ENCODE assay signal across 16 mouse cellular contexts in genomic region chr11:106744949-106745348, GRCm38 (mm10). TPM values are rescaled to one million over a fixed set of nuclear protein-coding genes. Genes with fewer than 3 reads are reported as not detected.
DNase-seq lines count a peak whose midpoint lies in the region; ATAC-seq and TF ChIP-seq lines count a peak whose summit lies in the region.
"Had no signal": no experiment of that assay in that cellular context is flagged by ENCODE, and none has a peak within 500 bp of the region (broad histone marks: within the 10 kb centered on the region; RNA-seq: fewer than 3 reads in every experiment).

No protein-coding gene starts in this region.

- H3K27ac ChIP-seq in kidney, adult 2 months (ENCODE audit: insufficient read depth, low read depth, low read length), result no peak overlapping the region
- H3K27ac ChIP-seq in midbrain, postnatal 0 days (ENCODE audit: low read depth, low read length), result no peak overlapping the region
- H3K27ac ChIP-seq in midbrain, embryonic 14.5 days (replicated peaks; ENCODE audit: low read depth, low read length), result no peak overlapping the region
- H3K27ac ChIP-seq in forebrain, embryonic 11.5 days (ENCODE audit: low read depth, low read length), result no peak overlapping the region
- H3K27ac ChIP-seq: embryonic facial prominence, embryonic 15.5 days; heart, embryonic 13.5 days; hindbrain, embryonic 12.5 days; liver, embryonic 15.5 days had no signal

- H3K9ac ChIP-seq in midbrain, postnatal 0 days (replicated peaks; ENCODE audit: low read length, poor library complexity, severe bottlenecking), result no peak overlapping the region
- no peak overlapping the region for H3K9ac ChIP-seq in midbrain, embryonic 14.5 days (replicated peaks; ENCODE audit: low read length)
- no peak overlapping the region for H3K9ac ChIP-seq in forebrain, embryonic 11.5 days (ENCODE audit: low read length)
- H3K9ac ChIP-seq: embryonic facial prominence, embryonic 15.5 days; heart, embryonic 13.5 days; hindbrain, embryonic 12.5 days; liver, embryonic 15.5 days had no signal

- TF ChIP-seq POLR2A in kidney, adult 2 months (IDR thresholded peaks at IDR 0.05; ENCODE audit: low read depth, low read length), result no peak

- H3K4me3 ChIP-seq in kidney, adult 2 months (ENCODE audit: insufficient read depth, low read depth, low read length), result no peak overlapping the region
- H3K4me3 ChIP-seq in midbrain, postnatal 0 days (ENCODE audit: low read depth, low read length), result no peak overlapping the region
- no peak overlapping the region for H3K4me3 ChIP-seq in midbrain, embryonic 14.5 days (replicated peaks; ENCODE audit: low read depth, low read length)
- no peak overlapping the region for H3K4me3 ChIP-seq in forebrain, embryonic 11.5 days (ENCODE audit: low read depth, low read length)
- H3K4me3 ChIP-seq: embryonic facial prominence, embryonic 15.5 days; heart, embryonic 13.5 days; hindbrain, embryonic 12.5 days; liver, embryonic 15.5 days had no signal

- WGBS in kidney, adult 2 months, result 95% methylated on average over 5 of the region's 5 CpGs
- 91% methylated on average over 5 of the region's 5 CpGs for WGBS in midbrain, postnatal 0 days
- WGBS in midbrain, embryonic 14.5 days, result 95% methylated on average over 5 of the region's 5 CpGs
- WGBS in forebrain, embryonic 11.5 days, result 86% methylated on average over 5 of the region's 5 CpGs

- H3K36me3 ChIP-seq in kidney, adult 2 months (ENCODE audit: control insufficient read depth, insufficient read depth, low read length), result no peaks in the 10 kb centered on the region
- no peaks in the 10 kb centered on the region for H3K36me3 ChIP-seq in midbrain, postnatal 0 days (ENCODE audit: insufficient read depth, low read length)
- no peaks in the 10 kb centered on the region for H3K36me3 ChIP-seq in midbrain, embryonic 14.5 days (ENCODE audit: control insufficient read depth, insufficient read depth, low read length)
- no peaks in the 10 kb centered on the region for H3K36me3 ChIP-seq in forebrain, embryonic 11.5 days (ENCODE audit: control insufficient read depth, insufficient read depth, low read length)
- H3K36me3 ChIP-seq: embryonic facial prominence, embryonic 15.5 days; heart, embryonic 13.5 days; hindbrain, embryonic 12.5 days; liver, embryonic 15.5 days had no signal

- no peaks in the 10 kb centered on the region for H3K27me3 ChIP-seq in kidney, adult 2 months (replicated peaks; ENCODE audit: control insufficient read depth, insufficient read depth, low read length)
- H3K27me3 ChIP-seq in midbrain, postnatal 0 days (ENCODE audit: insufficient read depth, low read length), result no peaks in the 10 kb centered on the region
- H3K27me3 ChIP-seq in midbrain, embryonic 14.5 days (ENCODE audit: control insufficient read depth, insufficient read depth, low read length), result no peaks in the 10 kb centered on the region
- H3K27me3 ChIP-seq in forebrain, embryonic 11.5 days (ENCODE audit: control insufficient read depth, insufficient read depth, low read length), result no peaks in the 10 kb centered on the region
- H3K27me3 ChIP-seq: embryonic facial prominence, embryonic 15.5 days; heart, embryonic 13.5 days; liver, embryonic 15.5 days had no signal

- no peaks in the 10 kb centered on the region for H3K4me1 ChIP-seq in kidney, adult 2 months (ENCODE audit: control insufficient read depth, insufficient read depth, low read length)
- no peaks in the 10 kb centered on the region for H3K4me1 ChIP-seq in midbrain, postnatal 0 days (ENCODE audit: insufficient read depth, low read length)
- no peaks in the 10 kb centered on the region for H3K4me1 ChIP-seq in midbrain, embryonic 14.5 days (ENCODE audit: control insufficient read depth, insufficient read depth, low read length)
- no peaks in the 10 kb centered on the region for H3K4me1 ChIP-seq in forebrain, embryonic 11.5 days (replicated peaks; ENCODE audit: control insufficient read depth, insufficient read depth, low read length)
- H3K4me1 ChIP-seq: embryonic facial prominence, embryonic 15.5 days; heart, embryonic 13.5 days; liver, embryonic 15.5 days had no signal

- no peaks in the 10 kb centered on the region for H3K9me3 ChIP-seq in midbrain, postnatal 0 days (ENCODE audit: low read length)
- H3K9me3 ChIP-seq in midbrain, embryonic 14.5 days (ENCODE audit: control insufficient read depth, low read length), result 0 out of 2 replicates have a peak, but pooled peaks cover 4% of the 10 kb centered on the region
- H3K9me3 ChIP-seq in forebrain, embryonic 11.5 days (ENCODE audit: control insufficient read depth, low read length), result no peaks in the 10 kb centered on the region; the same call in 1 of the 2 replicates
- H3K9me3 ChIP-seq: embryonic facial prominence, embryonic 15.5 days; liver, embryonic 15.5 days had no signal

- H3K4me2 ChIP-seq in midbrain, postnatal 0 days (ENCODE audit: low read depth, low read length, poor library complexity, severe bottlenecking), result no peak overlapping the region
- no peak overlapping the region for H3K4me2 ChIP-seq in midbrain, embryonic 14.5 days (ENCODE audit: low read length)
- no peak overlapping the region for H3K4me2 ChIP-seq in forebrain, embryonic 11.5 days (ENCODE audit: low read depth, low read length, severe bottlenecking)
- H3K4me2 ChIP-seq: embryonic facial prominence, embryonic 15.5 days; heart, embryonic 13.5 days; hindbrain, embryonic 12.5 days; liver, embryonic 15.5 days had no signal

- peak; percentile 17; the same call in 1 of the 2 replicates for TF ChIP-seq CTCF in kidney, adult 2 months (conservative IDR thresholded peaks at IDR 0.05; ENCODE audit: insufficient read depth, insufficient read length, low read depth, low read length)
- TF ChIP-seq CTCF in midbrain, postnatal 0 days (IDR thresholded peaks at IDR 0.05), result peak; percentile 51

- no peak for ATAC-seq in midbrain, postnatal 0 days (ENCODE audit: low FRiP score)
- no peak for ATAC-seq in midbrain, embryonic 14.5 days (ENCODE audit: low FRiP score, low TSS enrichment)
- no peak for ATAC-seq in forebrain, embryonic 11.5 days (replicated peaks; ENCODE audit: low FRiP score)
- ATAC-seq: forebrain, embryonic 14.5 days had no signal

- no peak for DNase-seq in kidney, adult 2 months
- no peak for DNase-seq in kidney, adult 9 months
- DNase-seq in midbrain, postnatal 0 days (ENCODE audit: low spot score), result no peak
- no peak for DNase-seq in midbrain, embryonic 14.5 days
- peak; percentile 26 for DNase-seq in R1 (ENCODE audit: low read depth, low spot score)
- no peak for DNase-seq in frontal cortex, postnatal 36 days (ENCODE audit: low spot score in 2 of 2)
- no peak for DNase-seq in forebrain, embryonic 11.5 days (ENCODE audit: low spot score)
- DNase-seq: cerebellum, adult 11-12 months; gastrocnemius, postnatal 25 days; kidney, adult 8-10 months had no signal

RNA-seq across cellular contexts. Expression of gene Pecam1, which starts 5.5 kb away (rescaled TPM):
- polyA plus RNA-seq in kidney, adult 2 months (2012; rRNA removed), result 56.8 and 60.4 TPM in 2 replicates
- total RNA-seq in midbrain, postnatal 0 days (2014; rRNA removed), result 17.5 and 18.1 TPM in 2 replicates
- 9.8 and 11.1 TPM in 2 replicates for polyA plus RNA-seq in midbrain, postnatal 0 days (2015; fragmentation: Nextera tagmentation; extraction: Ambion mirVana)
- polyA plus RNA-seq in midbrain, embryonic 14.5 days (2014; fragmentation: Nextera tagmentation; extraction: Ambion mirVana), result 9.7 and 14.8 TPM in 2 replicates
- 15.4 and 18.8 TPM in 2 replicates for polyA plus RNA-seq in forebrain, embryonic 11.5 days (2014; fragmentation: Nextera tagmentation; extraction: Ambion mirVana)

RNA-seq across cellular contexts. Expression of gene Milr1, which starts 6.1 kb away (rescaled TPM):
- 0.27 and 0.66 TPM in 2 replicates for polyA plus RNA-seq in kidney, adult 2 months (2012; rRNA removed)
- total RNA-seq in midbrain, postnatal 0 days (2014; rRNA removed), result 0.66 TPM in 1 of 2 replicates, not detected in the other
- 0.37 and 0.82 TPM in 2 replicates for polyA plus RNA-seq in midbrain, postnatal 0 days (2015; fragmentation: Nextera tagmentation; extraction: Ambion mirVana)
- polyA plus RNA-seq in midbrain, embryonic 14.5 days (2014; fragmentation: Nextera tagmentation; extraction: Ambion mirVana), result 0.20 and 1.4 TPM in 2 replicates
- polyA plus RNA-seq in forebrain, embryonic 11.5 days (2014; fragmentation: Nextera tagmentation; extraction: Ambion mirVana), result 0.63 and 1.3 TPM in 2 replicates
- total RNA-seq: gastrocnemius, postnatal 25 days; left cerebral cortex, postnatal 25 days had no signal

RNA-seq across cellular contexts. Expression of gene Polg2, which starts 34.4 kb away (rescaled TPM):
- 6.3 and 7.2 TPM in 2 replicates for polyA plus RNA-seq in kidney, adult 2 months (2012; rRNA removed)
- 6.6 and 9.8 TPM in 2 replicates for total RNA-seq in midbrain, postnatal 0 days (2014; rRNA removed)
- polyA plus RNA-seq in midbrain, postnatal 0 days (2015; fragmentation: Nextera tagmentation; extraction: Ambion mirVana), result 9.7 and 10.5 TPM in 2 replicates
- 9.4 and 9.5 TPM in 2 replicates for polyA plus RNA-seq in midbrain, embryonic 14.5 days (2014; fragmentation: Nextera tagmentation; extraction: Ambion mirVana)
- 8.9 and 9.1 TPM in 2 replicates for polyA plus RNA-seq in forebrain, embryonic 11.5 days (2014; fragmentation: Nextera tagmentation; extraction: Ambion mirVana)

RNA-seq across cellular contexts. Expression of gene Ddx5, which starts 44.0 kb away (rescaled TPM):
- polyA plus RNA-seq in kidney, adult 2 months (2012; rRNA removed), result 253 and 261 TPM in 2 replicates
- total RNA-seq in midbrain, postnatal 0 days (2014; rRNA removed), result 408 and 459 TPM in 2 replicates
- 260 and 301 TPM in 2 replicates for polyA plus RNA-seq in midbrain, postnatal 0 days (2015; fragmentation: Nextera tagmentation; extraction: Ambion mirVana)
- polyA plus RNA-seq in midbrain, embryonic 14.5 days (2014; fragmentation: Nextera tagmentation; extraction: Ambion mirVana), result 470 and 537 TPM in 2 replicates
- polyA plus RNA-seq in forebrain, embryonic 11.5 days (2014; fragmentation: Nextera tagmentation; extraction: Ambion mirVana), result 508 and 538 TPM in 2 replicates

RNA-seq across cellular contexts. Expression of gene Cep95, which starts 44.1 kb away (rescaled TPM):
- 2.2 and 3.6 TPM in 2 replicates for polyA plus RNA-seq in kidney, adult 2 months (2012; rRNA removed)
- 6.0 and 13.3 TPM in 2 replicates for total RNA-seq in midbrain, postnatal 0 days (2014; rRNA removed)
- polyA plus RNA-seq in midbrain, postnatal 0 days (2015; fragmentation: Nextera tagmentation; extraction: Ambion mirVana), result 6.0 and 7.9 TPM in 2 replicates
- polyA plus RNA-seq in midbrain, embryonic 14.5 days (2014; fragmentation: Nextera tagmentation; extraction: Ambion mirVana), result 13.9 and 14.4 TPM in 2 replicates
- polyA plus RNA-seq in forebrain, embryonic 11.5 days (2014; fragmentation: Nextera tagmentation; extraction: Ambion mirVana), result 20.8 and 23.0 TPM in 2 replicates
